Mouse (Mus musculus) left cerebral cortex, adult 18-20 months (tissue): Measurements from ENCODE around the gene Tpcn2. TPM values are rescaled to one million over a fixed set of nuclear protein-coding genes. Genes with fewer than 3 reads are reported as not detected.

Experiments used
- DNase-seq, 2 experiments: peaks; one replicate each; pipeline ENCODE4 v3.0.0; 2021 to 2022; ENCODE audit warnings: low spot score in 2 of 2, mixed read lengths in 1 of 2
- total RNA-seq, 2 experiments: library from RNA; stranded (reverse); gene quantifications; 2 replicates each; pipeline ENCODE4 v1.2.3; 2021

The Tpcn2 gene
- total RNA-seq, 2 experiments from 2014 or later: 4.8 to 5.4 TPM

GRCm38 (mm10) chr7:145206056-145206610 is 77.7 kb downstream of the Tpcn2 start:
- peak; percentile 52 to 72 for DNase-seq

GRCm38 (mm10) chr7:145205363-145205902 is 78.4 kb downstream of the Tpcn2 start:
- no peak for DNase-seq

GRCm38 (mm10) chr7:145199711-145200110 is 84.1 kb downstream of the Tpcn2 start:
- DNase-seq: no peak

- DNase-seq: peak; percentile 59 to 72
These were observed 85.5 kb downstream of the Tpcn2 start for GRCm38 (mm10) chr7:145198223-145198714.

GRCm38 (mm10) chr7:145197711-145198110 is 86.1 kb downstream of the Tpcn2 start:
- no peak for DNase-seq

GRCm38 (mm10) chr7:145197042-145197441 is 86.8 kb downstream of the Tpcn2 start:
- peak; percentile 82 to 89 for DNase-seq

GRCm38 (mm10) chr7:145196340-145196739 is 87.5 kb downstream of the Tpcn2 start:
- no peak for DNase-seq

- peak in 1 of 2 experiments; percentile 35 for DNase-seq
These were observed 88.5 kb downstream of the Tpcn2 start for GRCm38 (mm10) chr7:145195186-145195927.

GRCm38 (mm10) chr7:145194455-145195161 is 89.2 kb downstream of the Tpcn2 start:
- DNase-seq: peak; percentile 51 to 63

- no peak for DNase-seq
These were observed 91.0 kb downstream of the Tpcn2 start for GRCm38 (mm10) chr7:145192836-145193235.

GRCm38 (mm10) chr7:145190520-145190919 is 93.3 kb downstream of the Tpcn2 start:
- DNase-seq: no peak

GRCm38 (mm10) chr7:145189342-145189741 is 94.5 kb downstream of the Tpcn2 start:
- DNase-seq: no peak

GRCm38 (mm10) chr7:145187802-145188201 is 96.0 kb downstream of the Tpcn2 start:
- no peak for DNase-seq

GRCm38 (mm10) chr7:145182388-145182787 is 101.4 kb downstream of the Tpcn2 start:
- DNase-seq: no peak

- no peak for DNase-seq
These were observed 102.3 kb downstream of the Tpcn2 start for GRCm38 (mm10) chr7:145181376-145182034.

GRCm38 (mm10) chr7:145179691-145180091 is 104.1 kb downstream of the Tpcn2 start:
- DNase-seq: no peak

GRCm38 (mm10) chr7:145176750-145177589 is 106.8 kb downstream of the Tpcn2 start:
- peak in 1 of 2 experiments; percentile 34 for DNase-seq

- DNase-seq: no peak
These were observed 110.2 kb downstream of the Tpcn2 start for GRCm38 (mm10) chr7:145173563-145173962.

- DNase-seq: no peak
These were observed 110.7 kb downstream of the Tpcn2 start for GRCm38 (mm10) chr7:145173116-145173515.

- no peak for DNase-seq
These were observed 114.1 kb downstream of the Tpcn2 start for GRCm38 (mm10) chr7:145169703-145170102.
